ENCODE assay signal across 8 mouse cellular contexts in genomic region chr6:115808488-115809231, GRCm38 (mm10). TPM values are rescaled to one million over a fixed set of nuclear protein-coding genes. Genes with fewer than 3 reads are reported as not detected.
DNase-seq lines count a peak whose midpoint lies in the region; ATAC-seq and TF ChIP-seq lines count a peak whose summit lies in the region.

Rpl32 (minus strand) TSS chr6:115808747.

- H3K4me3 ChIP-seq in cortical plate, adult 2 months (ENCODE audit: insufficient read depth, low read length): peak within 1 kb of the TSS; percentile 97
- H3K4me3 ChIP-seq in megakaryocyte, embryonic 14.5 days (replicated peaks): peak within 1 kb of the TSS; percentile 93

- peak; percentile 47 for TF ChIP-seq CTCF in cortical plate, adult 2 months (IDR thresholded peaks at IDR 0.05; ENCODE audit: extremely low read depth, insufficient read depth, low read length)

- peak; percentile 78 to 82 for DNase-seq in gastrocnemius, adult 8-10 months (ENCODE audit: low spot score in 2 of 2)
- DNase-seq in hindlimb bud, embryonic 11.5 days (ENCODE audit: extremely low spot score, low read depth, low spot score): peak; percentile 98
- DNase-seq in left cerebral cortex, adult 8-10 months (ENCODE audit: low spot score in 2 of 2): peak; percentile 77 to 83
- DNase-seq in right cerebral cortex, postnatal 10 days (ENCODE audit: low spot score in 2 of 2): peak; percentile 91 to 92
- DNase-seq in urinary bladder, postnatal 25 days (ENCODE audit: low spot score): peak; percentile 80

- peaks cover 42% of the 10 kb centered on the region for H3K36me3 ChIP-seq in megakaryocyte, embryonic 14.5 days (replicated peaks; ENCODE audit: low read length)

- H3K9me3 ChIP-seq in megakaryocyte, embryonic 14.5 days: no peaks in the 10 kb centered on the region

- ATAC-seq in activated CD4-positive, CD25-positive, alpha-beta regulatory T cell, adult 4 months: peak; percentile 92

- H3K4me1 ChIP-seq in cortical plate, adult 2 months (ENCODE audit: control insufficient read depth, insufficient read depth, low read length): peaks cover 4% of the 10 kb centered on the region; the same call in 1 of the 2 replicates
- peaks cover 64% of the 10 kb centered on the region for H3K4me1 ChIP-seq in megakaryocyte, embryonic 14.5 days

- TF ChIP-seq POLR2A in cortical plate, adult 2 months (IDR thresholded peaks at IDR 0.05; ENCODE audit: extremely low read depth, insufficient read depth, low read length): peak; percentile 79

- peak within 1 kb of the TSS; percentile 62 for H3K27ac ChIP-seq in cortical plate, adult 2 months (ENCODE audit: insufficient read depth, low read length)

- H3K27me3 ChIP-seq in megakaryocyte, embryonic 14.5 days (replicated peaks): no peaks in the 10 kb centered on the region

RNA-seq across cellular contexts. Expression of gene Rpl32, which starts in this region (rescaled TPM):
- polyA plus RNA-seq in activated CD4-positive, CD25-positive, alpha-beta regulatory T cell, adult 4 months (2017; shearing (Covaris generic)): 1,000 to 10,000 TPM; 7,828 to 8,360 TPM
- polyA plus RNA-seq in cortical plate, adult 2 months (2012; rRNA removed): 914 and 1,009 TPM in 2 replicates
- total RNA-seq in gastrocnemius, adult 8-10 months (2022): 100 to 1,000 TPM; 581 to 694 (median 621) TPM
- 100 to 1,000 TPM; 503 to 593 (median 546) TPM for total RNA-seq in left cerebral cortex, adult 8-10 months (2022)
- polyA plus RNA-seq in megakaryocyte, embryonic 14.5 days (2012; ENCODE audit: insufficient read depth, low replicate concordance): 500 and 629 TPM in 2 replicates

Comparison
In these comparisons a context has a peak if more than half of its experiments do, and no peak if none do; other contexts are left out.
1. Peak in every context shown above with its lines: DNase-seq, ATAC-seq, H3K4me3 ChIP-seq and H3K27ac ChIP-seq.